8 mouse cellular contexts compared by ENCODE assay signal in the genomic region with DNA sequence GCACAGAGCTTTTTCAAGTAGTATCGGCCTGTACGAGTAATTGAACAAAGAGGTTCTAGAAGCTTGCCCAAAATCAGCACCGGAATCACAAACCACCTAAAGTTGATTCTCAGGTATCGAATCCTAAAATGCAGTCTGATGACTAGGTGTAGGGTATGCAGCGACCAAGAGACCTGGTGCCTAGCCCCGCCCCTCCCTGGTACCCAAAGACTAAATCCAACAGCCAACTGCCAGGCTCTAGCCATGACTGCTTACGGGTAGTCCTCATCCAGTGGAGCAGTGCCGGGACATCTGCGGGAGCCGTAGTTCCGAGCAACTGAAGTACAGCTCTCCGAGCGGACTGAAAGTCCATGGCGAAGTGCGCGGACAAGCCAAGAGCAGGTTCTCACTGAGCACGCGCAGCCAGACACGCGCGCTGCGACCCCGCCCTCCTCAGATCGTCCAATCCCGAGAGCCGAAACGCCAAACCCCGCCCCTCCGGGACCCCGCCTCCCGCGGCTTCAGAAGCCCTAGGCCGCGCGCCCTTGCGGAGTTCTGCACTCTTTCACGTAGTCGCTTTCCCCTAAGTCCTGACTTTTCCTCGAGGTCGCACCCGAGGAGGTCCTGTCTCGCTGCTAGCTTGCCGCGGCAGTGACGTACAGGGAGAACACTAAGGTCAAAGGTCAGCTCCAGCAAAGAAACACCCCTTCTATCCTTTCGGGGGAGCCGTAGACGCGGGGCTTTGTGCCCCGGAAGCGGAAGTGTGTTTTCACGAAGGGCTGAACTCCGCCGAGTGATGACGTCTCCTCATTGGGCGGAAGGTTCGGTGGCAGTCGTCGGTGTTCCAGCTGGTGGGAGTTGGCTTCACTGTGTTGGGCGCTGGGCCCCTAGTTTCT. TPM values are rescaled to one million over a fixed set of nuclear protein-coding genes. Genes with fewer than 3 reads are reported as not detected.
DNase-seq lines count a peak whose midpoint lies in the region; ATAC-seq and TF ChIP-seq lines count a peak whose summit lies in the region.
"Not testable (repeated sequence)": the region's sequence is repeated elsewhere in the genome, so short reads cannot be mapped to it uniquely, and the experiment has no call there.

A gene (minus strand): TSS at position 385 of the 875 bp plus-strand sequence.
A gene (plus strand): TSS at position 537 of the 875 bp plus-strand sequence.

- H3K4me1 ChIP-seq in forebrain, embryonic 10.5 days; heart, embryonic 15.5 days (replicated peaks); liver, embryonic 14.5 days (replicated peaks; ENCODE audit: control insufficient read depth in 2 of 2, insufficient read depth in 2 of 2, low read length in 1 of 2); neural tube, embryonic 11.5 days (ENCODE audit: control insufficient read depth, insufficient read depth, low read length); stomach, postnatal 0 days (replicated peaks; ENCODE audit: control insufficient read depth, insufficient read depth): not testable (repeated sequence)

- H3K36me3 ChIP-seq in forebrain, embryonic 10.5 days (replicated peaks); heart, embryonic 15.5 days; liver, embryonic 14.5 days (replicated peaks; ENCODE audit: control insufficient read depth, insufficient read depth, low read depth); neural tube, embryonic 11.5 days (ENCODE audit: control insufficient read depth, insufficient read depth, low read length); stomach, postnatal 0 days (ENCODE audit: control insufficient read depth, insufficient read depth, low read length): not testable (repeated sequence)

- H3K9ac ChIP-seq in heart, embryonic 15.5 days = peak within 1 kb of the TSS; percentile 87
- peak within 1 kb of the TSS; percentile 92 for H3K9ac ChIP-seq in liver, embryonic 14.5 days (replicated peaks)
- H3K9ac ChIP-seq in neural tube, embryonic 11.5 days (ENCODE audit: low read length) = peak within 1 kb of the TSS; percentile 49
- H3K9ac ChIP-seq in stomach, postnatal 0 days (ENCODE audit: low read length) = peak within 1 kb of the TSS; percentile 77

- under 1% methylated on average over 60 of the region's 60 CpGs for WGBS in forebrain, embryonic 10.5 days
- under 1% methylated on average over 60 of the region's 60 CpGs for WGBS in heart, embryonic 15.5 days
- WGBS in liver, embryonic 14.5 days (ENCODE audit: insufficient replicate concordance) = under 1% methylated on average over 60 of the region's 60 CpGs
- under 1% methylated on average over 53 of the region's 60 CpGs for WGBS in neural tube, embryonic 11.5 days
- under 1% methylated on average over 58 of the region's 60 CpGs for WGBS in stomach, postnatal 0 days

- peak; percentile 91 for DNase-seq in c-Kit-negative CD71-positive TER-119-positive erythroid progenitor cells, embryonic 14.5 days (ENCODE audit: low read depth, low spot score)
- peak; percentile 96 for DNase-seq in forebrain, embryonic 10.5 days (ENCODE audit: extremely low spot score, low spot score)
- peak; percentile 96 to 97 for DNase-seq in kidney, postnatal 25 days
- DNase-seq in liver, embryonic 14.5 days (ENCODE audit: low read depth in 3 of 3, low spot score in 3 of 3) = peak; percentile 86 to 91 (median 89)
- peak; percentile 98 for DNase-seq in neural tube, embryonic 11.5 days (ENCODE audit: low spot score)
- DNase-seq in stomach, postnatal 0 days (ENCODE audit: low spot score) = peak; percentile 98

- H3K4me3 ChIP-seq in forebrain, embryonic 10.5 days = peak within 1 kb of the TSS; percentile 71
- peak within 1 kb of the TSS; percentile 83 for H3K4me3 ChIP-seq in heart, embryonic 15.5 days
- peak within 1 kb of the TSS; percentile 62 to 89 for H3K4me3 ChIP-seq in liver, embryonic 14.5 days (ENCODE audit: insufficient read depth in 1 of 2, low read depth in 2 of 2, low read length in 2 of 2)
- peak within 1 kb of the TSS; percentile 60 for H3K4me3 ChIP-seq in neural tube, embryonic 11.5 days (ENCODE audit: low read depth, low read length)
- peak within 1 kb of the TSS; percentile 64 for H3K4me3 ChIP-seq in stomach, postnatal 0 days (ENCODE audit: low read depth, low read length)

- not testable (repeated sequence) for H3K27me3 ChIP-seq in forebrain, embryonic 10.5 days (ENCODE audit: poor library complexity, severe bottlenecking); heart, embryonic 15.5 days; liver, embryonic 14.5 days (ENCODE audit: control insufficient read depth, insufficient read depth, low read length); neural tube, embryonic 11.5 days (ENCODE audit: control insufficient read depth, insufficient read depth, low read length); stomach, postnatal 0 days (ENCODE audit: control insufficient read depth, insufficient read depth, low read length)

- H3K27ac ChIP-seq in forebrain, embryonic 10.5 days = peak within 1 kb of the TSS; percentile 87
- H3K27ac ChIP-seq in heart, embryonic 15.5 days = peak within 1 kb of the TSS; percentile 94
- peak within 1 kb of the TSS; percentile 84 for H3K27ac ChIP-seq in liver, embryonic 14.5 days
- H3K27ac ChIP-seq in neural tube, embryonic 11.5 days (ENCODE audit: low read depth, low read length) = 0 out of 2 replicates have a peak within 1 kb of the TSS, but pooled peaks have one; percentile 34
- H3K27ac ChIP-seq in stomach, postnatal 0 days (replicated peaks) = peak within 1 kb of the TSS; percentile 90

- H3K4me2 ChIP-seq in heart, embryonic 15.5 days = peak within 1 kb of the TSS; percentile 70
- peak within 1 kb of the TSS; percentile 77 for H3K4me2 ChIP-seq in liver, embryonic 14.5 days (ENCODE audit: low read depth)
- peak within 1 kb of the TSS; percentile 48 for H3K4me2 ChIP-seq in neural tube, embryonic 11.5 days (ENCODE audit: low read depth)
- peak within 1 kb of the TSS; percentile 50 for H3K4me2 ChIP-seq in stomach, postnatal 0 days (replicated peaks; ENCODE audit: low read depth)

- H3K9me3 ChIP-seq in forebrain, embryonic 10.5 days; heart, embryonic 15.5 days (replicated peaks); liver, embryonic 14.5 days (ENCODE audit: control insufficient read depth, low read length); neural tube, embryonic 11.5 days (ENCODE audit: control insufficient read depth, low read length); stomach, postnatal 0 days (ENCODE audit: control insufficient read depth, low read length): not testable (repeated sequence)

- TF ChIP-seq CTCF in liver, embryonic 14.5 days (IDR thresholded peaks at IDR 0.05; ENCODE audit: low read depth); stomach, postnatal 0 days (IDR thresholded peaks at IDR 0.05; ENCODE audit: low read depth): not testable (repeated sequence)

- ATAC-seq in CD4-positive, CD25-positive, alpha-beta regulatory T cell, adult 4 months = peak; percentile 91
- peak; percentile 95 for ATAC-seq in heart, embryonic 15.5 days (replicated peaks; ENCODE audit: insufficient number of reproducible peaks, insufficient read depth, low FRiP score, low read depth)
- ATAC-seq in liver, embryonic 14.5 days (ENCODE audit: insufficient read depth) = peak; percentile 97
- peak; percentile 98 for ATAC-seq in neural tube, embryonic 11.5 days (ENCODE audit: insufficient read depth, low FRiP score, low TSS enrichment)
- peak; percentile 98 for ATAC-seq in stomach, postnatal 0 days (ENCODE audit: low FRiP score, low TSS enrichment)

- 0 out of 2 replicates have a peak, but pooled peaks have one; percentile 7 for TF ChIP-seq EP300 in liver, embryonic 14.5 days (IDR thresholded peaks at IDR 0.05; ENCODE audit: low read depth)
- TF ChIP-seq EP300 in stomach, postnatal 0 days (optimal IDR thresholded peaks at IDR 0.05) = peak; percentile 29

RNA-seq across cellular contexts. Expression of the first gene that starts in this region (rescaled TPM):
- polyA plus RNA-seq in CD4-positive, CD25-positive, alpha-beta regulatory T cell, adult 4 months (2017; shearing (Covaris generic)) = 10 to 100 TPM; 17.2 to 22.1 TPM
- polyA plus RNA-seq in forebrain, embryonic 10.5 days (2016; fragmentation: Nextera tagmentation; extraction: Ambion mirVana) = 45.3 and 49.4 TPM in 2 replicates
- 21.7 and 27.2 TPM in 2 replicates for polyA plus RNA-seq in heart, embryonic 15.5 days (2015; fragmentation: Nextera tagmentation; extraction: Ambion mirVana)
- polyA plus RNA-seq in liver, embryonic 14.5 days (2012; rRNA removed) = 11.1 and 15.0 TPM in 2 replicates
- polyA plus RNA-seq in liver, embryonic 14.5 days (2014; fragmentation: Nextera tagmentation; extraction: Ambion mirVana) = 34.3 and 37.0 TPM in 2 replicates
- polyA plus RNA-seq in neural tube, embryonic 11.5 days (2014; fragmentation: Nextera tagmentation; extraction: Ambion mirVana) = 32.6 and 33.6 TPM in 2 replicates
- polyA plus RNA-seq in stomach, postnatal 0 days (2015; fragmentation: Nextera tagmentation; extraction: Ambion mirVana) = 9.8 and 11.2 TPM in 2 replicates

RNA-seq across cellular contexts. Expression of the second gene that starts in this region (rescaled TPM):
- 100 to 1,000 TPM; 140 to 147 TPM for polyA plus RNA-seq in CD4-positive, CD25-positive, alpha-beta regulatory T cell, adult 4 months (2017; shearing (Covaris generic))
- polyA plus RNA-seq in forebrain, embryonic 10.5 days (2016; fragmentation: Nextera tagmentation; extraction: Ambion mirVana) = 140 and 155 TPM in 2 replicates
- 118 and 127 TPM in 2 replicates for polyA plus RNA-seq in heart, embryonic 15.5 days (2015; fragmentation: Nextera tagmentation; extraction: Ambion mirVana)
- polyA plus RNA-seq in liver, embryonic 14.5 days (2012; rRNA removed) = 7.1 and 11.2 TPM in 2 replicates
- polyA plus RNA-seq in liver, embryonic 14.5 days (2014; fragmentation: Nextera tagmentation; extraction: Ambion mirVana) = 89.1 and 91.6 TPM in 2 replicates
- 189 TPM in 2 replicates for polyA plus RNA-seq in neural tube, embryonic 11.5 days (2014; fragmentation: Nextera tagmentation; extraction: Ambion mirVana)
- 123 and 124 TPM in 2 replicates for polyA plus RNA-seq in stomach, postnatal 0 days (2015; fragmentation: Nextera tagmentation; extraction: Ambion mirVana)

Comparison
In these comparisons a context has a peak if more than half of its experiments do, and no peak if none do; other contexts are left out.
1. Peak in every context shown above with its lines: DNase-seq, ATAC-seq, H3K4me3 ChIP-seq and H3K27ac ChIP-seq.
2. H3K27ac ChIP-seq: peak in every context shown above with its lines; median percentile 94 in heart, embryonic 15.5 days; 90 in stomach, postnatal 0 days; 87 in forebrain, embryonic 10.5 days; 84 in liver, embryonic 14.5 days; 34 in neural tube, embryonic 11.5 days.